Mouse (Mus musculus) embryonic facial prominence, embryonic 14.5 days (tissue): ENCODE measurements around the gene Ltbp4. TPM values are rescaled to one million over a fixed set of nuclear protein-coding genes. Genes with fewer than 3 reads are reported as not detected.

Experiments used
- ATAC-seq: fragments of 200-750 bp; cut with Nextera tagmentation; 2 replicates; pipeline ENCODE4 v1.8.0; 2017; ENCODE audit warnings: low read depth, moderate number of reproducible peaks, moderate TSS enrichment
- DNase-seq: peaks from one replicate; pipeline ENCODE4 v3.0.0-alpha.2; 2015; ENCODE audit warnings: low spot score
- H3K27ac ChIP-seq: fragments of 300-500 bp; sonication (generic); replicated peaks from 2 replicates; pipeline ENCODE4 v1.5.1; 2014; ENCODE audit warnings: low read depth, mild to moderate bottlenecking, low read length, moderate library complexity
- H3K27me3 ChIP-seq: fragments of 300-500 bp; sonication (generic); replicated peaks from 2 replicates; pipeline ENCODE4 v1.6.1; 2014; ENCODE audit warnings: low read length; ENCODE audit not compliant: control insufficient read depth, insufficient read depth
- H3K36me3 ChIP-seq: fragments of 300-500 bp; sonication (generic); 2 replicates; pipeline ENCODE4 v1.6.1; 2014; ENCODE audit warnings: low read length, mixed read lengths; ENCODE audit not compliant: control insufficient read depth, insufficient read depth
- H3K4me1 ChIP-seq: fragments of 300-500 bp; sonication (generic); 2 replicates; pipeline ENCODE4 v1.6.1; 2014; ENCODE audit warnings: antibody characterized with exemption, low read length; ENCODE audit not compliant: control insufficient read depth, insufficient read depth
- H3K4me2 ChIP-seq: fragments of 300-500 bp; sonication (generic); 2 replicates; pipeline ENCODE4 v1.6.1; 2014; ENCODE audit warnings: low read depth, mild to moderate bottlenecking, low read length, moderate library complexity, mixed read lengths
- H3K4me3 ChIP-seq: fragments of 300-500 bp; sonication (generic); 2 replicates; pipeline ENCODE4 v1.5.1; 2014; ENCODE audit warnings: low read depth, mild to moderate bottlenecking, low read length
- H3K9ac ChIP-seq: fragments of 300-500 bp; sonication (generic); 2 replicates; pipeline ENCODE4 v1.6.1; 2014; ENCODE audit warnings: low read depth, mild to moderate bottlenecking, low read length, moderate library complexity, mixed read lengths
- H3K9me3 ChIP-seq: fragments of 300-500 bp; sonication (generic); 2 replicates; pipeline ENCODE4 v1.6.1; 2016; ENCODE audit warnings: low read length; ENCODE audit not compliant: control insufficient read depth
- WGBS: fragments of 180-500 bp; shearing (Covaris S2); extraction: QIAGEN DNeasy Blood & Tissue Kit; methylation state at CpG from one replicate; pipeline ENCODE4 v1.1.7; 2014; 5-methylcytosine and 5-hydroxymethylcytosine counted together
- polyA plus RNA-seq: library from polyadenylated mRNA; unstranded; fragments of >200 nt; fragmentation: Nextera tagmentation; extraction: Ambion mirVana; gene quantifications from 2 replicates; pipeline ENCODE4 v1.2.1, GENCODE M21; 2014

Gene Ltbp4
- polyA plus RNA-seq, 1 experiment from 2014 or later = 74.2 TPM

DNA sequence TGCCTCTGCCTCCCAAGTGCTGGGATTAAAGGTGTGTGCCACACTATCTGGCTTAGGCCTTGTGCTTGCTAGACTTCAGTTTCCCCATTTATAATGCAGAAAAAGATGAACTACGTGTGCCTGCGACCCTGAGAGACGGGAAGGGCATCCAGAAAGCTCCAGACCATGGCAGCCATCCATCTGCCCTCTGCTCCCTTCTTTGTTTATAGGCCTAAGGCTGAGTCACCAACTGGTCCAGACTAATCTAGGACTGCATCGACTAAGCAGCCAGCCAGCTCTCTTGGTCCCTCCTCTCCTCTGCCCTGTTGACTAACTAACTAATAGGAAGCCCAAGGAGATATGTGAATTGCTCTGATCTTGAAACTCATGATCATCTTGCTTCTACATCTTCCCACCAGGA, 41.5 kb downstream of the Ltbp4 start:
- Histone ChIP-seq H3K36me3 (no peaks in the 10 kb centered on the region), H3K27ac (no peak overlapping the region), H3K9me3 (no peaks in the 10 kb centered on the region), H3K4me1 (peaks cover 7% of the 10 kb centered on the region; the same call in 1 of the 2 replicates), H3K4me2 (no peak overlapping the region), H3K27me3 (no peaks in the 10 kb centered on the region), H3K9ac (no peak overlapping the region), H3K4me3 (no peak overlapping the region)
- DNase-seq (no peak), ATAC-seq (no peak)
- 78% methylated on average over 4 of the region's 4 CpGs for WGBS

- H3K4me1 ChIP-seq = peaks cover 7% of the 10 kb centered on the region; the same call in 1 of the 2 replicates
- no peak overlapping the region for H3K4me3 ChIP-seq
- 0 out of 2 replicates have a peak overlapping the region, but pooled peaks have one; percentile 16 for H3K9ac ChIP-seq
- DNase-seq = peak; percentile 64
- H3K9me3 ChIP-seq = no peaks in the 10 kb centered on the region
- no peaks in the 10 kb centered on the region for H3K27me3 ChIP-seq
- H3K4me2 ChIP-seq = no peak overlapping the region
- peak; percentile 65 for ATAC-seq
- WGBS = 50% methylated on average over 12 of the region's 12 CpGs
- no peaks in the 10 kb centered on the region for H3K36me3 ChIP-seq
- H3K27ac ChIP-seq = peak overlapping the region; percentile 69
Measured at GRCm38 (mm10) chr7:27291795-27292466, 45.6 kb downstream of the Ltbp4 start.

GRCm38 (mm10) chr7:27290555-27290954, 46.9 kb downstream of the Ltbp4 start:
- no peak for ATAC-seq
- H3K9me3 ChIP-seq = no peaks in the 10 kb centered on the region

GRCm38 (mm10) chr7:27288732-27289131, 48.8 kb downstream of the Ltbp4 start:
- Histone ChIP-seq H3K9ac (no peak overlapping the region), H3K4me2 (no peak overlapping the region), H3K27ac (no peak overlapping the region), H3K27me3 (no peaks in the 10 kb centered on the region), H3K4me3 (no peak overlapping the region), H3K36me3 (no peaks in the 10 kb centered on the region), H3K9me3 (no peaks in the 10 kb centered on the region), H3K4me1 (peaks cover 10% of the 10 kb centered on the region; the same call in 1 of the 2 replicates)
- 80% methylated on average over 7 of the region's 7 CpGs for WGBS
- no peak for ATAC-seq
- DNase-seq = no peak

More at GRCm38 (mm10) chr7:27290555-27290954, 46.9 kb downstream of the Ltbp4 start:
- no peak for DNase-seq
- WGBS = 61% methylated on average over 2 of the region's 2 CpGs
- H3K4me2 ChIP-seq = no peak overlapping the region
- no peak overlapping the region for H3K4me3 ChIP-seq
- H3K36me3 ChIP-seq = no peaks in the 10 kb centered on the region
- H3K9ac ChIP-seq = no peak overlapping the region
- H3K4me1 ChIP-seq = peaks cover 7% of the 10 kb centered on the region; the same call in 1 of the 2 replicates
- no peak overlapping the region for H3K27ac ChIP-seq
- no peaks in the 10 kb centered on the region for H3K27me3 ChIP-seq

DNA sequence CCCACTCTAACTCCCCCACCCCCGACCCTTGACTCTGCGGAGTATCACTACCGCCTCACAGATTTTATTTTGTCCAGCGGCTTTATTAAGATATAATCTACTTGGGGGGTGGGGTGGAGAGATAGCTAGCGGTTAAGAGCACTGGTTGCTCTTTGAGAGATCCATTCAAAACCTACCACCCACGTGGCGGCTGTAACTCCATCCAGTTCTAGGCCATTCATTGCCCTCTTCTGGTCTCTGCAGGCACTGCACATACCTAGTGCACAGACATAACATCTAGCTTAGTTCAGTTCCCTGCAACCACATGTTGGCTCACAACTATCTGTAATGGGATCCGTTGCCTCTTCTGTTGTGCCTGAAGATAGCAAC, 51.8 kb downstream of the Ltbp4 start:
- ATAC-seq (peak; percentile 84), DNase-seq (peak; percentile 85)
- H3K27me3 ChIP-seq = no peaks in the 10 kb centered on the region
- peak overlapping the region; percentile 13; the same call in 1 of the 2 replicates for H3K4me3 ChIP-seq
- peaks cover 2% of the 10 kb centered on the region; the same call in 1 of the 2 replicates for H3K4me1 ChIP-seq
- 8% methylated on average over 8 of the region's 8 CpGs for WGBS
- H3K9me3 ChIP-seq = no peaks in the 10 kb centered on the region
- no peak overlapping the region for H3K27ac ChIP-seq
- peak overlapping the region; percentile 39 for H3K4me2 ChIP-seq
- H3K9ac ChIP-seq = no peak overlapping the region
- peaks cover 22% of the 10 kb centered on the region for H3K36me3 ChIP-seq

- Histone ChIP-seq H3K36me3 (peaks cover 27% of the 10 kb centered on the region), H3K4me3 (peak overlapping the region; percentile 13; the same call in 1 of the 2 replicates), H3K4me1 (peaks cover 2% of the 10 kb centered on the region; the same call in 1 of the 2 replicates), H3K9me3 (no peaks in the 10 kb centered on the region), H3K4me2 (peak overlapping the region; percentile 39), H3K27ac (no peak overlapping the region), H3K27me3 (no peaks in the 10 kb centered on the region), H3K9ac (peak overlapping the region; percentile 38; the same call in 1 of the 2 replicates)
- DNase-seq = peak; percentile 51
- WGBS = 3% methylated on average over 28 of the region's 28 CpGs
- ATAC-seq = peak; percentile 48
Measured at GRCm38 (mm10) chr7:27284865-27285697, 52.4 kb downstream of the Ltbp4 start.

DNA sequence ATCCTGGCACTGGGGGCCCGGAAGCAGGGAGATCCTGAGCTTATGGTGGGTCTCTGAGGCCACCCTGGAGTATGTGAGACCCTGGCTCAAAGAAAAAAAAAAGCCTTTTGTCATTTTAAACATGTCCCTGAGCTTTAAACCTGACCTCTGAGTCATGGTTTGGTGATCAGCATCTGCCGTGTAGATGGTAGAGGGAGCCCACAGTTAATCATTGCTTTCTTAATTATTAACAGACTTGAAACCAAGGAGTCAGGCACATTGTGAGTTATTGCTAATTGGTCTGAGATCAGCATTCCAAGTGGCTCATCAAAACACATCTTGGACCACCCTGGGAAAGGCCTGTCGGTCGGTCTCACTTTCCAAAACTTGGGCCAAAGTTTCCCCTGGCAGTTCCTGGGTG, 55.3 kb downstream of the Ltbp4 start:
- Histone ChIP-seq H3K9me3 (no peaks in the 10 kb centered on the region), H3K27ac (no peak overlapping the region), H3K4me2 (no peak overlapping the region), H3K9ac (no peak overlapping the region), H3K4me1 (peaks cover 2% of the 10 kb centered on the region; the same call in 1 of the 2 replicates), H3K4me3 (no peak overlapping the region), H3K27me3 (no peaks in the 10 kb centered on the region), H3K36me3 (peaks cover 52% of the 10 kb centered on the region)
- DNase-seq (no peak), ATAC-seq (no peak)
- WGBS = 55% methylated on average over 4 of the region's 4 CpGs

DNA sequence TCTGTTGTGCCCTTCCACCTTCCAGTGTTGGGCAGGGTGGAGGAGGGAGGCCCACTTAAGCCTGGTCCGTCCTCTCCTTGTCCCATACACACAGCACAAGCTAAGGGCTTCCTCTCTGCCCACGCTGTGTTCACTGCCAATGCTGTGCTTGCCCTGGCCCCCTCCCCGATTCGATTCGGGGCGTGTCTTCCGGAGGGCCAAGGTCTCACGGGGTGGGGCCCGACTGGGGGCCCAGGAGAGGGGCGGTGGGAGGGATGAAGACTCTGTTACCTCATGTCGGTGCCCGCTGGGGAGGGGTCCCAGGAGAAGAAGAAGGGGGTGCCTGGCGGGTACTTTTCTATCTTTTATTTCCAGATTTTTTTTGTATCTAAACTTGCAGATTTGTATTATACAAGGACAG, 55.8 kb downstream of the Ltbp4 start:
- DNase-seq (no peak), ATAC-seq (no peak)
- no peak overlapping the region for H3K27ac ChIP-seq

More for the DNA sequence above, 55.8 kb downstream of the Ltbp4 start:
- Histone ChIP-seq H3K4me1 (peaks cover 2% of the 10 kb centered on the region; the same call in 1 of the 2 replicates), H3K9me3 (no peaks in the 10 kb centered on the region), H3K27me3 (no peaks in the 10 kb centered on the region), H3K36me3 (peaks cover 57% of the 10 kb centered on the region), H3K9ac (no peak overlapping the region), H3K4me3 (no peak overlapping the region), H3K4me2 (no peak overlapping the region)
- WGBS = 67% methylated on average over 13 of the region's 13 CpGs
